Mouse (Mus musculus) mature B cell (primary cell): Measurements from ENCODE around the gene Brd1.
"Not testable (repeated sequence)": the region's sequence is repeated elsewhere in the genome, so short reads cannot be mapped to it uniquely, and the experiment has no call there.

Experiments used
- in situ Hi-C: fragments of 300-500 bp; cut with MboI; formaldehyde crosslinking; loops from 2 replicates; pipeline ENCODE4 v1.14.3; 2019

The Brd1 gene

GRCm38 (mm10) chr15:88730717-88731116 is 3.3 kb downstream of the Brd1 start:
- in situ Hi-C loops: no loop called here

- in situ Hi-C loops: no loop called here
Observed at GRCm38 (mm10) chr15:88727204-88727603, 6.8 kb downstream of the Brd1 start.

GRCm38 (mm10) chr15:88725036-88725435 is 9.0 kb downstream of the Brd1 start:
- in situ Hi-C loops: no loop called here

- in situ Hi-C loops: no loop called here
Observed at GRCm38 (mm10) chr15:88724311-88724710, 9.7 kb downstream of the Brd1 start.

GRCm38 (mm10) chr15:88723205-88723604 is 10.8 kb downstream of the Brd1 start:
- in situ Hi-C loops: no loop called here

GRCm38 (mm10) chr15:88717239-88717638 is 16.8 kb downstream of the Brd1 start:
- in situ Hi-C loops: no loop called here

- in situ Hi-C loops: no loop called here
Observed at GRCm38 (mm10) chr15:88716350-88716749, 17.7 kb downstream of the Brd1 start.

GRCm38 (mm10) chr15:88714021-88714589 is 19.9 kb downstream of the Brd1 start:
- in situ Hi-C loops: no loop called here

GRCm38 (mm10) chr15:88712501-88712900 is 21.5 kb downstream of the Brd1 start:
- in situ Hi-C loops: no loop called here

GRCm38 (mm10) chr15:88709878-88710277 is 24.2 kb downstream of the Brd1 start:
- in situ Hi-C loops: no loop called here

GRCm38 (mm10) chr15:88708657-88709511 is 25.1 kb downstream of the Brd1 start:
- in situ Hi-C loops: no loop called here

- in situ Hi-C loops: no loop called here
Observed at GRCm38 (mm10) chr15:88708204-88708603, 25.8 kb downstream of the Brd1 start.

- in situ Hi-C loops: not testable (repeated sequence)
Observed at GRCm38 (mm10) chr15:88706987-88707386, 27.0 kb downstream of the Brd1 start.

GRCm38 (mm10) chr15:88706320-88706719 is 27.7 kb downstream of the Brd1 start:
- in situ Hi-C loops: no loop called here

- in situ Hi-C loops: no loop called here
Observed at GRCm38 (mm10) chr15:88704284-88704683, 29.7 kb downstream of the Brd1 start.

GRCm38 (mm10) chr15:88702501-88702900 is 31.5 kb downstream of the Brd1 start:
- in situ Hi-C loops: no loop called here

- in situ Hi-C loops: no loop called here
Observed at GRCm38 (mm10) chr15:88700759-88701158, 33.3 kb downstream of the Brd1 start.

GRCm38 (mm10) chr15:88699508-88699907 is 34.5 kb downstream of the Brd1 start:
- in situ Hi-C loops: no loop called here

- in situ Hi-C loops: no loop called here
Observed at GRCm38 (mm10) chr15:88697586-88697985, 36.4 kb downstream of the Brd1 start.

- in situ Hi-C loops: no loop called here
Observed at GRCm38 (mm10) chr15:88696055-88696454, 38.0 kb downstream of the Brd1 start.

GRCm38 (mm10) chr15:88694033-88694432 is 40.0 kb downstream of the Brd1 start:
- in situ Hi-C loops: no loop called here

- in situ Hi-C loops: no loop called here
Observed at GRCm38 (mm10) chr15:88692720-88693119, 41.3 kb downstream of the Brd1 start.

- in situ Hi-C loops: no loop called here
Observed at GRCm38 (mm10) chr15:88691129-88691528, 42.9 kb downstream of the Brd1 start.
